Mouse (Mus musculus) kidney, postnatal 14 days (tissue): ENCODE measurements around the gene Kcnd1.
"Not testable (repeated sequence)": the region's sequence is repeated elsewhere in the genome, so short reads cannot be mapped to it uniquely, and the experiment has no call there.

Experiments
- DNase-seq: peaks from one replicate; pipeline ENCODE4 v3.0.0; 2022; ENCODE audit warnings: mixed read lengths

Kcnd1 gene

GRCm38 (mm10) chrX:7821865-7822779 lies at the start of gene Kcnd1:
Gene Kcnd1 (plus strand): TSS chrX:7822289.
- DNase-seq, result peak; percentile 29

GRCm38 (mm10) chrX:7772766-7773165 lies 49.3 kb upstream of the Kcnd1 start:
- peak; percentile 4 for DNase-seq

DNA sequence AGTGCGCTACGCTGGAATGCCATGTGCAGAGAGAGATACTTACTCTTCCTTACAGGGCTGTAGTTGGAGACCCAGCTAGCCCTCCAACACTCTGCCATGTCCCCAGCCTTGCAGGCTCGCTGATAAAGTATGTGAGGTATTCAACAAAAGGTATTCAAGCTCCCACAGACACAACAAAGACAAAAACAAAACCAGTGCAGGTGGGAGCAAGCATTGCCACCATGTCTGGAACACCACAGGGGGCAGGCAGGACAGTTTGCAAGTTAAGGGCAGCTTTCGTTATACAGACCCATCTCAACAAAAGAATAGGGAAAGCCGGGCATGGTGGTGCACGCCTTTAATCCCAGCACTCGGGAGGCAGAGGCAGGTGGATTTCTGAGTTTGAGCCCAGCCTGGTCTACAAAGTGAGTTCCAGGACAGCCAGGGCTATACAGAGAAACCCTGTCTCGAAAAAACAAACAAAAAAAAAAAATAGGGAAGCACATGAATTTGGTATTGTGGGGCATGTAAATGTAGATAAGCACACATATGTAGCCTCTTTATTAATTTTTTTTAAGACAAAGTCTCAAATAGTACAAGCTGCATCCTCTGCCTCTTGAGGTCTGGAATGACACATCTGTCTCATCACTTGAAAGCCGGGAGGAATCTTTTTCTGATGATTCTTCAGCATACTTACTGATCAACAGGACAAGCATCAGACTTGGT lies 46.4 kb upstream of the Kcnd1 start:
- DNase-seq, result no peak

DNA sequence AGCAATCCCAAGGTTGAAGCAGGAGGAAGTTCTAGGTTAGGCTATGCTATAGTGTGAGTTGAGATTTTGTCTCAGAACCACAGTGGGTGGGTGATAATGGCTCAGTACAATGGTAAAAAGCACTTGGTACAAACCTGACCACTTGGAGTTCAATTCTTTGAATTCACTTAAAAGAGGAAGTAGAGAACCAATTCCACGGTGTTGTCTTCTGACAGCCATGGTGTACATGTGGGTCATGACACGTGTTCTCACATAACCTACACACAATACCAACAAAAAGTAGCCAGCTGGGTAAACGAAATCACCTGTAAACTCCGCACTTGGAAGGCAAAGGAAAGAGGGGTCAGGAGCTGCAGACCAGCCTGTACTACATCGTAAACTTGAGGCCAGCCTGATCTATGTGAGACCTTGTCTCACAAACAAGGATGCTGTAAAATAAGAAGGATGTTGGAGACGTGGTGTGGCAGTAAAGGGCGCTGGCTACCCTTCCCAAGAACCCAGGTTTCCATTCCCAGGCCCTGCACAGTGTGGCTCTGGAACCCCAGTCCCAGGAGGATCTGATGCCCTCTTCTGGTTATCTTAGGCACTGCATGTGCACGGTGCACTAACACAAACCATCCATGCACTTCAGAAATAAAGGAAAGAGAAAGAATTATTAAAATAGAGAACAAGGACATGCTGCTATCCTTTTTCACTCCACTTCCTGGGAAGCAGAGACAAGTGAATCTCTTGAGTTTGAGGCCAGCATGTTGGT lies 45.6 kb upstream of the Kcnd1 start:
- DNase-seq, result peak; percentile 61

DNA sequence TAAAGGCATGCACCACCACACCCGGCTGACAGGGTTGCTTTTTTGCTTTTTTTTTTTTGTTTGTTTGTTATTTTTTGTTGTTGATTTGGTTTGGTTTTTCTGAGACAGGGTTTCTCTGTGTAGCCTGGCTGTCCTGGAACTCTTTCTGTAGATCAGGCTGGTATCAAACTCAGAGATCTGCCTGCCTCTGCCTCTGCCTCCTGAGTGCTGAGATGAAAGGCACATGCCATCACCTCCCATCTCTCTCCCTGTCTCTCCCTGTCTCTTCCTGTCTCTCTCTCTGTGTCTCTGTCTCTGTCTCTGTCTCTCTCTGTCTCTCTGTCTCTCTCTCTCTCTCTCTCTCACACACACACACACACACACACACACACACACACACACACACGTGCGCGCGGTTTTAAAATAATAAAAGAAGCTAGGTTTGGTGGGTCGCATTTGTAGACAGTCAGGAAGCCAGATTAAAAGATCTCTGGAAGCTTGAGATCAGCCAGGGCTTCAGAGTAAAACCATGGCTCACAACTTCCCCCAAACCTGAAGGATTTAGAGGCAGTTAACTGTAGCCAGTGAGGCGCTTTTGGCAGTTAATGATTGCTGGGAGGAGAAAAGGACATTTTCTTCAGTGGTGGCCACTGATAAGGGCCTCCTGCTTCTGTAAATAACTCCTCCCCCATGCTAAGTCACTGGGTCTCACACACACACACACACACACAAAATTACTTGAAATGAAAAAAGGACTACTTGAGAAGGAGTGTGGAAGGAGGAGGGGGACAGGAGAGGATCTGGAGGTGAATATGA lies 43.4 kb upstream of the Kcnd1 start:
- DNase-seq, result no peak

GRCm38 (mm10) chrX:7779294-7779693 lies 42.8 kb upstream of the Kcnd1 start:
- no peak for DNase-seq

GRCm38 (mm10) chrX:7782603-7783092 lies 39.4 kb upstream of the Kcnd1 start:
- no peak for DNase-seq

DNA sequence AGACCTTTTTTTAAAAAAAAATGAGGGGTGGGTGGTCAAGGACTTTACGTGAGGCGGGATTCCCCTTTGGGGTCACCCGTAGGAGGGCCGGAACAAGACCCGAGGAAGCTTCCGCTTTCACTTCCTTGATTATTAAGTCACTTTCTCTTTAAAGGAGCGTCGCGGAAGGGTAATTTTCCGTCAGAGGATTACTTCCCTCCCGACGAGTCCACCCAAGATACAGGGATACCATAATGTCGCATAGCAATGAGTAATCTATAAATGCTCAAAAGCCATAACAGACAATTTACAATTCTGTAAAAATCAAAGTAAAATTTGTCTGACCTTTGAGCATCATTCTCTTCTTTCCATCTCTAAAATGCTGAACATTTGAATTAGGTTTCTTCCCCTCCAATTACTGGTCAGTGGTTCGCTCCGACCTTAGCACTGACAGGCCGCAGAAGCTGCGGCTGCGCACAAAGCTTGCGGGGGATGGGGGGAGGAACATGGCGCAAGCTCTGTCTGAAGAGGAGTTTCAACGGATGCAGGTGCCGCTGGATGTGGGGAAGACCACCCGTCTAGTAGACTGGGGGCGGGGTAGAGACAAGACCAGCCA lies 32.5 kb upstream of the Kcnd1 start, which contains the start of gene Gripap1:
TSS of gene Gripap1 (plus strand) at position 224 of the 595 bp plus-strand sequence.
- peak; percentile 81 for DNase-seq

GRCm38 (mm10) chrX:7790309-7790708 lies 31.8 kb upstream of the Kcnd1 start:
- DNase-seq, result no peak

GRCm38 (mm10) chrX:7793361-7793760 lies 28.7 kb upstream of the Kcnd1 start:
- DNase-seq, result peak; percentile 10

- DNase-seq, result peak; percentile 47
These were observed 27.1 kb upstream of the Kcnd1 start for GRCm38 (mm10) chrX:7795016-7795415.

GRCm38 (mm10) chrX:7797327-7797726 lies 24.8 kb upstream of the Kcnd1 start:
- peak; percentile 44 for DNase-seq

DNA sequence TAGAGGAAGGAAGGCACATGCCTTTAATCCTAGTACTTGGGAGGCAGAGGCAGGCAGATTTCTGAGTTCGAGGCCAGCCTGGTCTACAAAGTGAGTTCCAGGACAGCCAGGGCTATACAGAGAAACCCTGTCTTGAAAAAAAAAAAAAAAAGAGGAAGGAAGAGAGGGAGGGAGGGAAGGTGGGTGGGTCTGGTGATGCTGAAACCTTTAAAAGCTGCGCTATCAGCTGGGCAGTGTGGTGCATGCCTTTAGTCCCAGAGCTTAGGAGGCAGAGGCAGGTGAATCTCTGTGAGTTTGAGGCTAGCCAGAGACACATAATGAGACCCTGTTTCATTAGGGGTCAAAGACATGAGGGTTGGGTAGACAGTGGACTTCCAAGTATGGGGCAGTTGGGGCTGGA lies 19.9 kb upstream of the Kcnd1 start:
- not testable (repeated sequence) for DNase-seq

- peak; percentile 12 for DNase-seq
These were observed 7.1 kb upstream of the Kcnd1 start for GRCm38 (mm10) chrX:7815016-7815415.

- DNase-seq, result no peak
These were observed 15.1 kb downstream of the Kcnd1 start for GRCm38 (mm10) chrX:7837146-7837545.

- no peak for DNase-seq
These were observed 18.7 kb downstream of the Kcnd1 start for GRCm38 (mm10) chrX:7840842-7841162.

GRCm38 (mm10) chrX:7841163-7842162 lies 19.4 kb downstream of the Kcnd1 start, which contains the start of gene Otud5:
Gene Otud5 (plus strand): TSS chrX:7841364.
- DNase-seq, result peak; percentile 95

DNA sequence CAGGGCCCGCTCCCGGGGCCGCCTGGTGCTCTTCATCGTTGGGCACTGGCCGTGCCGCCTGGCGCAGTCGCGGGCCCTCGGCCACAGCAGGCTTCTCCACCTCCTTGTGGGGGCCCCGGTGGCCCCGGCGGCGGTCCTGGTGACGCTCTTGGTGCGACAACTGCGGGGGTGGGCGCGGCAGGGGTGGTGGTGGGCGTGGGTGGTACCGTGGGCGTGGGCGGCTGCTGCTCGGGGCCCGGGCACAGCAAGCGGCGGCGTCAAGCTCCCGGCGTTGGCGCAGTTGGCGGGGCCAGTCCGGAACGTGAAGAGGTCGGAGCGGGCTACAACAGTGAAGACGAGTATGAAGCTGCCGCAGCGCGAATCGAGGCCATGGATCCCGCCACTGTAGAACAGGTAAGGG lies 20.2 kb downstream of the Kcnd1 start:
- DNase-seq, result peak; percentile 7

DNA sequence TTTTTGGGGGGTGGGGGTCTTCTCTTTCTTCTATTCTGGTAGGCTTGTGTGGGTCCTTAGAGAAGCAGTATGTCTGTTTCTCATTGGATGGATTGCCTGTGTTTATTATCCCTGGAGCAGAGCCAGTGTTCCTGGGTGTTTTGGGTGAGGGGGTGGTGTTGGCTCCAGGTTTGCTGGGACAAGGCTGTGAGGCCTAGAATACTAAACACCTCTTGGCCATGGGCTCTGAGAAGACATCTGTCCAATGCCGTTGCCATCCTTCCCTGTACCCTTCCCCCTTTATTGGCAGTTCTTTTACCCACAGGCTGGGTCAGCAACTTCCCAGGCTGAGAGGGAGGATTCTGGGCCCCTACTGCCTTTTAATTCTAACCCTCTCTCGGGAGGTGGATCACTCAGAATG lies 25.8 kb downstream of the Kcnd1 start:
- no peak for DNase-seq

DNA sequence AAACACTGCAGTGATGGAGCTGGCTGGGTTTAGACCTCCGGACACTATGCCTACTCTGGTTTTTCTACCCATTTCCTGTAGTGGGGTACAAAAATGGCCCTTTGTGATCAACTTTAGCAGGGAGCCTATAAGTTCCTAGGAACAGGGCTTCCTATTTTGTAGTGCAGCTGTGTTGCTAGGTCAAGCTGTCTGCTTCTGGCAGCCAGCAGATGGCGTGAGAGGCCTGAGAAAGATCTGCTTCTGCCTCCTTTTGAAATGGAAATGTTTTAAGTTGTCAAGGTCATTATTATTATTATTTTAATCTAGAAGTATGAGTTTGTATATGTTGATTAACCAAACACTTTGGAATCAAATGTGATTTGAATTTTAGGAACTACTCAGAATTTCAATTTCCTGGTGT lies 32.5 kb downstream of the Kcnd1 start:
- DNase-seq, result peak; percentile 17
